Comparison of ENCODE assay signal across 8 mouse cellular contexts in genomic region chr8:3394600-3394999, GRCm38 (mm10). TPM values are rescaled to one million over a fixed set of nuclear protein-coding genes. Genes with fewer than 3 reads are reported as not detected.
DNase-seq lines count a peak whose midpoint lies in the region; ATAC-seq and TF ChIP-seq lines count a peak whose summit lies in the region.
"Had no signal": no experiment of that assay in that cellular context is flagged by ENCODE, and none has a peak within 500 bp of the region (broad histone marks: within the 10 kb centered on the region; RNA-seq: fewer than 3 reads in every experiment).

No protein-coding gene starts in this region.

- peak; percentile 81 for DNase-seq in ES-CJ7 (ENCODE audit: low read depth, low spot score)
- no peak for DNase-seq in spleen, postnatal 4 days (ENCODE audit: low spot score in 2 of 2)
- no peak for DNase-seq in yolk sac, embryonic 10.5 days (ENCODE audit: low spot score)

- H3K9ac ChIP-seq in hindbrain, embryonic 12.5 days, result 0 out of 2 replicates have a peak overlapping the region, but pooled peaks have one; percentile 8
- no peak overlapping the region for H3K9ac ChIP-seq in lung, embryonic 16.5 days (ENCODE audit: low read length)

- TF ChIP-seq CTCF in C2C12 (IDR thresholded peaks at IDR 0.05; ENCODE audit: control insufficient read depth, insufficient read depth, insufficient read length), result no peak

- WGBS in hindbrain, embryonic 12.5 days, result 8% methylated on average over 6 of the region's 6 CpGs
- 19% methylated on average over 6 of the region's 6 CpGs for WGBS in lung, embryonic 16.5 days

- no peaks in the 10 kb centered on the region for H3K9me3 ChIP-seq in hindbrain, embryonic 12.5 days (replicated peaks)
- no peaks in the 10 kb centered on the region for H3K9me3 ChIP-seq in lung, embryonic 16.5 days (ENCODE audit: control insufficient read depth, low read length)

- H3ac ChIP-seq in C2C12 (ENCODE audit: control insufficient read depth, insufficient read length, low read depth), result no peak overlapping the region

- no peak for ATAC-seq in hindbrain, embryonic 12.5 days (ENCODE audit: low FRiP score)
- ATAC-seq in lung, embryonic 16.5 days (ENCODE audit: low read depth), result no peak
- ATAC-seq in granulocyte monocyte progenitor cell, adult 5-6 weeks (replicated peaks; ENCODE audit: poor library complexity, severe bottlenecking), result no peak

- H3K27me3 ChIP-seq in C2C12 (ENCODE audit: control insufficient read depth, insufficient read depth, insufficient read length), result no peaks in the 10 kb centered on the region
- no peaks in the 10 kb centered on the region for H3K27me3 ChIP-seq in hindbrain, embryonic 12.5 days
- H3K27me3 ChIP-seq in lung, embryonic 16.5 days (ENCODE audit: control insufficient read depth, insufficient read depth, low read depth, low read length), result no peaks in the 10 kb centered on the region

- no peak overlapping the region for H3K27ac ChIP-seq in hindbrain, embryonic 12.5 days
- no peak overlapping the region for H3K27ac ChIP-seq in lung, embryonic 16.5 days (ENCODE audit: low read length)

- H3K4me3 ChIP-seq in C2C12 (ENCODE audit: insufficient read depth, poor library complexity, severe bottlenecking), result peak overlapping the region; percentile 14
- 0 out of 2 replicates have a peak overlapping the region, but pooled peaks have one; percentile 7 for H3K4me3 ChIP-seq in hindbrain, embryonic 12.5 days
- no peak overlapping the region for H3K4me3 ChIP-seq in lung, embryonic 16.5 days (ENCODE audit: low read length)

- H3K4me2 ChIP-seq in hindbrain, embryonic 12.5 days (replicated peaks), result peak overlapping the region; percentile 87
- H3K4me2 ChIP-seq in lung, embryonic 16.5 days (ENCODE audit: low read depth, low read length), result peak overlapping the region; percentile 9; the same call in 1 of the 2 replicates

- peaks cover 25% of the 10 kb centered on the region for H3K4me1 ChIP-seq in hindbrain, embryonic 12.5 days
- H3K4me1 ChIP-seq in lung, embryonic 16.5 days (replicated peaks; ENCODE audit: control insufficient read depth, insufficient read depth, low read length), result peaks cover 14% of the 10 kb centered on the region

- H3K36me3 ChIP-seq in C2C12 (ENCODE audit: control insufficient read depth, insufficient read depth), result peaks cover 21% of the 10 kb centered on the region
- H3K36me3 ChIP-seq in hindbrain, embryonic 12.5 days, result no peaks in the 10 kb centered on the region
- no peaks in the 10 kb centered on the region for H3K36me3 ChIP-seq in lung, embryonic 16.5 days (ENCODE audit: control insufficient read depth, insufficient read depth, low read length)

- H3K79me3 ChIP-seq in C2C12 (ENCODE audit: low read depth), result peaks cover 57% of the 10 kb centered on the region

- peaks cover 71% of the 10 kb centered on the region for H3K79me2 ChIP-seq in C2C12 (ENCODE audit: control insufficient read depth, insufficient read depth)

TF ChIP-seq in C2C12, 6 proteins besides CTCF, POLR2A, EP300 and RAD21:
- TF ChIP-seq MYOG (IDR thresholded peaks at IDR 0.05; ENCODE audit: control insufficient read depth, extremely low read depth, insufficient read length) (no peak), MYOD1 (IDR thresholded peaks at IDR 0.05; ENCODE audit: control insufficient read depth, insufficient read length, low read depth) (no peak), MAX (IDR thresholded peaks at IDR 0.05) (no peak), USF1 (IDR thresholded peaks at IDR 0.05; ENCODE audit: low read depth) (no peak), FOSL1 (IDR thresholded peaks at IDR 0.05; ENCODE audit: insufficient read depth, low read length, poor library complexity, severe bottlenecking) (no peak), CEBPB (IDR thresholded peaks at IDR 0.05; ENCODE audit: low read depth) (no peak)

RNA-seq across cellular contexts. Expression of gene Arhgef18, which starts 1.8 kb away (rescaled TPM):
- 18.4 TPM for polyA plus RNA-seq in C2C12 (2012; fragmentation: generic; extraction: Trizol)
- polyA plus RNA-seq in hindbrain, embryonic 12.5 days (2016; fragmentation: Nextera tagmentation; extraction: Ambion mirVana), result 13.7 and 15.6 TPM in 2 replicates
- polyA plus RNA-seq in lung, embryonic 16.5 days (2015; fragmentation: Nextera tagmentation; extraction: Ambion mirVana), result 6.9 and 7.6 TPM in 2 replicates
- total RNA-seq in granulocyte monocyte progenitor cell, adult 5-6 weeks (2014; fragmentation: Nextera tagmentation), result 29.1 and 36.5 TPM in 2 replicates
- 24.7 and 25.2 TPM in 2 replicates for total RNA-seq in granulocyte monocyte progenitor cell, adult 5-6 weeks (2017)

RNA-seq across cellular contexts. Expression of gene A430078G23Rik, which starts 41.4 kb away (rescaled TPM):
- not detected for polyA plus RNA-seq in C2C12 (2012; fragmentation: generic; extraction: Trizol)
- not detected in 2 replicates for polyA plus RNA-seq in hindbrain, embryonic 12.5 days (2016; fragmentation: Nextera tagmentation; extraction: Ambion mirVana)
- polyA plus RNA-seq in lung, embryonic 16.5 days (2015; fragmentation: Nextera tagmentation; extraction: Ambion mirVana), result 0.20 and 0.70 TPM in 2 replicates
- 18.7 and 25.6 TPM in 2 replicates for total RNA-seq in granulocyte monocyte progenitor cell, adult 5-6 weeks (2014; fragmentation: Nextera tagmentation)
- total RNA-seq in granulocyte monocyte progenitor cell, adult 5-6 weeks (2017), result 10.5 and 14.7 TPM in 2 replicates
- total RNA-seq: layer of hippocampus, adult 18-20 months had no signal
